Mouse (Mus musculus) lung, embryonic 16.5 days (tissue): ENCODE results near the gene Pop5. TPM values are rescaled to one million over a fixed set of nuclear protein-coding genes. Genes with fewer than 3 reads are reported as not detected.

ENCODE experiments used
- ATAC-seq: fragments of 200-750 bp; cut with Nextera tagmentation; 2 replicates; pipeline ENCODE4 v1.8.0; 2017; ENCODE audit warnings: low read depth, mild to moderate bottlenecking, moderate library complexity
- H3K27ac ChIP-seq: fragments of 300-500 bp; sonication (generic); 2 replicates; pipeline ENCODE4 v1.5.1; 2014; ENCODE audit warnings: mild to moderate bottlenecking, control low read depth, low read length
- H3K27me3 ChIP-seq: fragments of 300-500 bp; sonication (generic); 2 replicates; pipeline ENCODE4 v1.6.1; 2014; ENCODE audit warnings: low read depth, low read length, mixed read lengths; ENCODE audit not compliant: control insufficient read depth, insufficient read depth
- H3K36me3 ChIP-seq: fragments of 300-500 bp; sonication (generic); 2 replicates; pipeline ENCODE4 v1.6.1; 2014; ENCODE audit warnings: low read length; ENCODE audit not compliant: control insufficient read depth, insufficient read depth
- H3K4me1 ChIP-seq: fragments of 300-500 bp; sonication (generic); replicated peaks from 2 replicates; pipeline ENCODE4 v1.6.1; 2014; ENCODE audit warnings: low read length, mixed read lengths; ENCODE audit not compliant: control insufficient read depth, insufficient read depth
- H3K4me2 ChIP-seq: fragments of 300-500 bp; sonication (generic); 2 replicates; pipeline ENCODE4 v1.6.1; 2014; ENCODE audit warnings: low read depth, low read length, control low read depth
- H3K4me3 ChIP-seq: fragments of 300-500 bp; sonication (generic); 2 replicates; pipeline ENCODE4 v1.5.1; 2014; ENCODE audit warnings: mild to moderate bottlenecking, low read length, control low read depth
- H3K9ac ChIP-seq: fragments of 300-500 bp; sonication (generic); 2 replicates; pipeline ENCODE4 v1.6.1; 2014; ENCODE audit warnings: low read length, control low read depth
- H3K9me3 ChIP-seq: fragments of 300-500 bp; sonication (generic); 2 replicates; pipeline ENCODE4 v1.6.1; 2016; ENCODE audit warnings: low read length; ENCODE audit not compliant: control insufficient read depth
- WGBS: fragments of 180-500 bp; shearing (Covaris S2); extraction: QIAGEN DNeasy Blood & Tissue Kit; methylation state at CpG from one replicate; pipeline ENCODE4 v1.1.7; 2014; 5-methylcytosine and 5-hydroxymethylcytosine counted together
- polyA plus RNA-seq: library from polyadenylated mRNA; unstranded; fragments of >200 nt; fragmentation: Nextera tagmentation; extraction: Ambion mirVana; gene quantifications from 2 replicates; pipeline ENCODE4 v1.2.1, GENCODE M21; 2015

The Pop5 gene
- polyA plus RNA-seq, 1 experiment from 2014 or later: 97.6 TPM

DNA sequence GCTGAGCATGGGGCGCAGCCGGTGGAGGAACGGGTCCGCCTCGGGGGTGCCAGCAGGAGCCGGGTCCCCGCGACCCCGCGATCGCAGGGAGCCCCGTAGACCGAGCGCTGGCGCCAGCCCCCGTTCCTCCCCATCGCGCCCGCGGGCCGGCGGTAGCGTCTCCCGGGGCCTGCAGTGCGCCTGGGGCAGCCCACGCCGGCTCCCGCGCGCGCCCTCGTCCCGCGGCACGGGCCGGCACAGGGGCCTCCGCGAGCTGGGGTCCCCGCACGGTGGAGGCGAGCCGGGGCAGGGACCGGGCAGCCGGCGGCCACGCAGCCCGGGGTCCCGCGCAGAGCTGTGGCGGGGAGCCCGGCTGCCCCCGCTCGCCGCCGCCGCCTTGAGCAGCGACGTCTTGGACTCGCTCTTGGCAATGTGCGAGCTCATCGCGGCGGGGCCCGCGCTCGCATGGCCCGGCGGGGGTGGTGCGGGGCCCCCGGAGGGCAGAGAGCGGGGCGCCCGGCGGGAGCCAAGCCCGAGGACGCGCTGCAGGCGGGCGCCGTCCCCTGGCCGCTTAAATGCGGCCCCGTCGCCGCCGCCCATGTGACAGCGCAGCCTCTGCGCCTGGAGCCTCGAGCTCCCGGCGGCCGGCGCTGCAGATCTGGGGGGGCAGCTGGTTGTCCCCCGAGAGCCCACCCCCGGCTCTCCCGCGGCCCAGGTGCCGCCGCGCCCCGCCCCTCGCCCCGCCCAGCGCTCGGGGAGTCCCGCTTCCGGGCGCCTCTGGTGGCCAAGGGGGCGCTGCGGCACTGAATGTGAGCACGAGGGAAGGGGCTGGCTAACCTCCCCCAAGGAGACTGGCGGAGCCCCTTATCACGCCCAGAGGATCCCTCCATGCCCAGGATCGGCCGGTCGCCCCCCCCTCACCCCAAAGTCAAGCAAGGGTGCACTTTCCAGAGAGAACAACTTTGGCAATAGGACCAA, 41.7 kb upstream of the Pop5 start, which contains the start of gene Cabp1:
Gene Cabp1, minus strand, starts transcription at position 713 of the 957 bp plus-strand sequence.
- Histone ChIP-seq H3K36me3 (no peaks in the 10 kb centered on the region), H3K9me3 (no peaks in the 10 kb centered on the region), H3K27me3 (peaks cover 52% of the 10 kb centered on the region), H3K4me1 (peaks cover 17% of the 10 kb centered on the region), H3K4me3 (peak within 1 kb of the TSS; percentile 62), H3K27ac (no peak within 1 kb of the TSS), H3K4me2 (peak within 1 kb of the TSS; percentile 100), H3K9ac (peak within 1 kb of the TSS; percentile 49)
- WGBS: under 1% methylated on average over 77 of the region's 116 CpGs
- peak; percentile 67 for ATAC-seq

DNA sequence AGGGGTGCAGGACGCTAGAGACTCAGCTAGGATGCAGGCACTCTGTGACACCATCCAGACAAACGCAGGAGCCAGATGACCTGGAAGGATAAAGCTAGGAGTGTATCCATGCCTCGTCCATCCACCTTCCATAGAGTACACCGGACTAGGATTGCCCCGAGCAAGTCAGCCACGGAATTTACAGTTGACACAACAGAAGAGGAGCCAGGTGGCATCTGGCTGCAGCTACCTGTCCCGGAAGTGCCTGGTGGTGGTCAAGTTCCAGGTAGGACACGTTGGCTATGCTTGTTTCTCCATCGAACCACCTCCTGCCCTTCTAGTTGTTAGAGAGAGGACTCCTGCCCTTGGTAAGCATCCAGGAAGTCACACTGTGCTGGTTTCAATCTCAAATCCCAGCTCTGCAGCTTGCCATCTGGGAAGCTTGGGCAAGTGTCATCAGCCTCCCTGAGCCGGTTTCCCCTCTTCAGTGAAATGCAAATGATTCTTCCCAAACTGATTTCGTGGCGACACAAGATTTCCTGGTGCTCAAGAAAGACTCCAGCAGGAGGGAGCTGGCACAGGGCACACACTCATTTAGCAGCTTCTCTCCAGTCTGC, 40.9 kb upstream of the Pop5 start:
- Histone ChIP-seq H3K4me2 (peak overlapping the region; percentile 100), H3K36me3 (no peaks in the 10 kb centered on the region), H3K27me3 (peaks cover 50% of the 10 kb centered on the region), H3K4me1 (peaks cover 17% of the 10 kb centered on the region), H3K27ac (no peak overlapping the region), H3K9ac (peak overlapping the region; percentile 49; the same call in 1 of the 2 replicates), H3K9me3 (no peaks in the 10 kb centered on the region), H3K4me3 (peak overlapping the region; percentile 62)
- ATAC-seq: 0 out of 2 replicates have a peak, but pooled peaks have one; percentile 4
- WGBS: 4% methylated on average over 12 of the region's 12 CpGs

DNA sequence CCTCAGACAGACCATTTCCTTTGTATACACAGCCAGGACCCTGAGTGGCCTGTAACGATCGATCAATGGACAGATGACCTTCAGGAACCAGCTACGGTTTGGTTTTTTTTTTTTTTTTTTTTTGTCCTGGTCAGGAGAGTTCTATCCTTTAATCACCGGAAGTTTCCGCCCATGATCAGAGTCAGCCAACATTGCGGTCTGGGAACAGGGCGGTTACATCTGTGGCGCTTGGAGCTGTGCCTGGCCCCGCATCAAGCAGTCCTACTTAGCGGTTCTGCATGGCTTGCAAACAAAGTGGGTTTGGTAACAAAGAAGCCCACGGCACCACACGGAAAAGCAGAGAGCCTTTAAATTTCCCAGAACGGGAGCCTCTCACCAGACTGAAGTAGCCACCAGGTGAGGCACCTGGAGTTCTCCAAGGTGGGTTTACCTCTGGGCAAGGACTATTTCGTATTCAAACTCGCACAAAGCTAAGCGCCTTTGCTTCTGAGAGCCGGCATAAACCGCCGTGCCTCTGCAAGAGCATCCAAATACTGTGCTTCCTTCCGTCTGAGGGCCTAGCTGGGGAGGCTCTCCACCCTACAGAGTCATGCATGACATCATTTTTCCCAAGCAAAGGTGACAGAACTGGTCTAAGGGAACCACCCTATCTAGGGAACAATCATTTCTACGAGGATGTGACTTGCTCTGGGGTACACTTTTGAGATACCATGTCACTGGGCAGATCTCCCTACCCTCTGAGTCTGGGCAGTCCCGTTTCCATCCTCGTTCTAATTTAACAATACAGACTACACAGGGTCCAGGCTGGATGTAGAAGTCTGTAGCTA, 31.7 kb upstream of the Pop5 start:
- peak; percentile 50; the same call in 1 of the 2 replicates for ATAC-seq
- Histone ChIP-seq H3K36me3 (no peaks in the 10 kb centered on the region), H3K27ac (0 out of 2 replicates have a peak overlapping the region, but pooled peaks have one; percentile 12), H3K9me3 (no peaks in the 10 kb centered on the region), H3K9ac (peak overlapping the region; percentile 19), H3K4me2 (peak overlapping the region; percentile 64), H3K4me1 (peaks cover 8% of the 10 kb centered on the region), H3K4me3 (peak overlapping the region; percentile 38), H3K27me3 (peaks cover 2% of the 10 kb centered on the region; the same call in 1 of the 2 replicates)
- 7% methylated on average over 23 of the region's 23 CpGs for WGBS

DNA sequence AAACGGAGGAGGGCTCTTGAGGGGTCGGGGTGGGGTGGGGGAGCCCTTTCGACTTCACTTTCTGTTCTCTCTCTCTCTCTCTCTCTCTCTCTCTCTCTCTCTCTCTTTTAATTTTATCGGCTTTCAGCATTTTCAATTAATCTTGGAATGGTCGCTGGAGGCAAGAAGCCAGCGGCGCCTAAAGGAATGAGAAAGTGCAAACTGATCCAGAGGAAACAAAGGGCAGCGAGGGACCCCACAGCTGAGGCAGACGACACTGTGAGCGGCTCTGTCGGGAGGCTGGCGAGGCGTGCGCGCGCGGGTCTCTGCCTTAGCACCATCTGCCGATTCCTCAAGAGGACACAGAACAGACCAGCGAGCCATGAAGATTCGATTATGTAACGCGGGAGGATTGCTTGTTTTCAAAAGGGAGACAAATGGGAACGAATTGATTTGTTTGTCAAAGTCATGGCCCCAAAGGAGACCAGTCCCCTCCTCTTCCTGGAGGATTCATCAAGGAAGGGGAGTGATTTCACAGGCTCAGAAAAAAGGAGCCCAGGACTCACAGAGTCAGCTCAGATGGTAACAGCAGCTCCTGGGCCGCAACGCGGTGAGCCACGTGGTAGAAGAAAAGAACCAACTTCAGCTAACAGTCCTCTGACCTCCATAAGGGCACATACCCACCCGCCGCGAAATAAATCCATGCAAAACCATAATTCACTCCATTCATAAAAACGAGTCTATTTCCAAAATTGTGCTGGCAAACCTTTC, 30.9 kb upstream of the Pop5 start:
- Histone ChIP-seq H3K9me3 (no peaks in the 10 kb centered on the region), H3K9ac (peak overlapping the region; percentile 19), H3K27me3 (peaks cover 2% of the 10 kb centered on the region; the same call in 1 of the 2 replicates), H3K27ac (no peak overlapping the region), H3K4me2 (peak overlapping the region; percentile 64), H3K4me3 (peak overlapping the region; percentile 38), H3K4me1 (peaks cover 8% of the 10 kb centered on the region), H3K36me3 (no peaks in the 10 kb centered on the region)
- WGBS: 4% methylated on average over 31 of the region's 31 CpGs
- ATAC-seq: peak; percentile 77

DNA sequence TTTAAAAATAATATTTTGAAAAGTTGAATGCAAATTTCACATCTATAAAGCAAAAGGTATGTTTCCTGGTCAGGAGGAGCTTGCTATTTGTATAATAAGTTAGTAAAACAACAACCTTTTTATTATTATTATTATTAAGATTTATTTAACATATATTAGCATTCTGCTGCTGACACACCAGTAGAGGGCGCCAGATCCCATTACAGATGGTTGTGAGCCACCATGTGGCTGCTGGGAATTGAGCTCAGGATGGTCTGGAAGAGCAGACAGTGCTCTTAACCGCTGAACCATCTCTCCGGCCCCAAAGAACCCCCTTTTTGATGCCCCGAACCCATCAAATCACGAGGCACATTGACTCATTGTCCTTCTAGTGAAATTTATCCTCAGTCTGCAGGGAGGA, 28.4 kb upstream of the Pop5 start:
- ATAC-seq: no peak
- no peak overlapping the region for H3K4me2 ChIP-seq

DNA sequence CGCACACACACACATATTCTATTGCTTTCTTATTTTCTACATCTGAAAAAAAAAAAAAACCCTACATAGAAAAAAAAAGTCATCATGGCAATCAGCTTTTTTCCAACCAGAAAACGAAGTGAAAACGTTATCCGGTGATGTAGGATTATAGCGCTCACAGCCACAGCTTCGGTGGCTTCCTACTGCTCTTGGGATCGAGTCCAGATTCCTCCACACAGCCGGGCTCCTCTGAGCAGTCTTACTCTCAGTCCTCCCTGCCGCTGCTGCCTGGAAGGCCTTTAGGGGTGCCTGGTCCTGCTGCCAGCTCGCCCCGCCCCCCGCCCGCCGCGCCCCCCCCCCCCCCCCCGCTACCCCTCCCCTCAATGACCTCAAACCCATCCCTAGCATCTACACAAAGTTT, 27.7 kb upstream of the Pop5 start:
- WGBS: 16% methylated on average over 9 of the region's 16 CpGs
- H3K36me3 ChIP-seq: no peaks in the 10 kb centered on the region
- no peak for ATAC-seq

More for the DNA sequence above, 28.4 kb upstream of the Pop5 start:
- Histone ChIP-seq H3K27ac (no peak overlapping the region), H3K4me3 (no peak overlapping the region), H3K27me3 (peaks cover 2% of the 10 kb centered on the region; the same call in 1 of the 2 replicates), H3K4me1 (peaks cover 8% of the 10 kb centered on the region), H3K9ac (no peak overlapping the region), H3K36me3 (no peaks in the 10 kb centered on the region), H3K9me3 (no peaks in the 10 kb centered on the region)
- 55% methylated on average over 5 of the region's 5 CpGs for WGBS

DNA sequence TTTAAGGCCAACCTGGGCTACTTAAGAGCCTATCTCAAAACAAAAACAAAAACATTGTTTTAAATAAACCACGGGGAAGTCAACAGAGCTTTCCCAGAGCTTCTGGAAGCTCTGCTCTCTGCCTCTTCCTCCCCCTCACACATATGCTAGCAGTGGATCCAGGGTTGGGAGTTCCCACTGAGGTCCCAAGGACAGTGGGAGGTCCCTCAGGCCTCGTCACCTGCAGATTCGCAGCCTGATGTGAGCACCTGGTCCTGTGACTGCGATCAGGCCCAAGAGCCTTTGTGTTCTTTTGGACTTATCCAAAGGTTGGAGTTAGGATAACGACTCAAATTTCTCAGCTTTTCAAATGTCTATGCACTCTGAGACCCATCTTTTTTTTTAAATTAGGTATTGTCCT, 27.0 kb upstream of the Pop5 start:
- peaks cover 6% of the 10 kb centered on the region for H3K4me1 ChIP-seq
- no peak overlapping the region for H3K27ac ChIP-seq
- H3K4me2 ChIP-seq: no peak overlapping the region
- ATAC-seq: no peak
- no peak overlapping the region for H3K9ac ChIP-seq
- no peak overlapping the region for H3K4me3 ChIP-seq
- no peaks in the 10 kb centered on the region for H3K9me3 ChIP-seq
- 44% methylated on average over 5 of the region's 5 CpGs for WGBS
- peaks cover under 1% of the 10 kb centered on the region; the same call in 1 of the 2 replicates for H3K27me3 ChIP-seq
- H3K36me3 ChIP-seq: no peaks in the 10 kb centered on the region

More for the DNA sequence above, 27.7 kb upstream of the Pop5 start:
- H3K9me3 ChIP-seq: no peaks in the 10 kb centered on the region
- peaks cover 2% of the 10 kb centered on the region; the same call in 1 of the 2 replicates for H3K27me3 ChIP-seq
- H3K9ac ChIP-seq: no peak overlapping the region
- H3K27ac ChIP-seq: no peak overlapping the region
- H3K4me1 ChIP-seq: peaks cover 8% of the 10 kb centered on the region
- no peak overlapping the region for H3K4me3 ChIP-seq
- H3K4me2 ChIP-seq: no peak overlapping the region

DNA sequence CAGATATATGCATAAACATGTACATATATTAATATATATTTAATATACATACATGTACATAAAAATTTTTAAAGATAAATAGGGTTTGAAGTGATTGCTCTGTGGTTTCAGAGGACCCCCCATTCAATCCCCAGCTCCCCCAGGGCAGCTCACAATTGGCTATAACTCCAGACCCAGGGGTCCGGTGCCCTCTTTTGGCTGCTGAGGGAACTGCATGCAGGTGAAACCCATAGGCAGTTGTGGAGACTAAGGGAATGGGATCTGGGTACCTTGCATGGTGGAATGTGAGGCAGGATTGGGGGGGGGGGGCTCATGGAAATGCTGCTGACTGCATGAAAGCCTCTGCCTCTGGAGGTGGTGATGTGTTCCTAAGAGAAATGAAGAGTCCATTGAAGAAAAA, 25.3 kb upstream of the Pop5 start:
- no peak overlapping the region for H3K4me2 ChIP-seq
- 7% methylated on average over 1 of the region's 1 CpGs for WGBS
- no peaks in the 10 kb centered on the region for H3K36me3 ChIP-seq
- peaks cover 3% of the 10 kb centered on the region; the same call in 1 of the 2 replicates for H3K4me1 ChIP-seq
- H3K27me3 ChIP-seq: no peaks in the 10 kb centered on the region; the same call in 1 of the 2 replicates
- ATAC-seq: no peak
- H3K4me3 ChIP-seq: no peak overlapping the region
- no peaks in the 10 kb centered on the region for H3K9me3 ChIP-seq
- no peak overlapping the region for H3K27ac ChIP-seq
- H3K9ac ChIP-seq: no peak overlapping the region
